Mouse (Mus musculus): Measurements from ENCODE around the gene Thsd7a. TPM values are rescaled to one million over a fixed set of nuclear protein-coding genes. Genes with fewer than 3 reads are reported as not detected.

Thsd7a gene
- polyA plus RNA-seq, 1 experiment from 2014 or later: 3.6 TPM

DNA sequence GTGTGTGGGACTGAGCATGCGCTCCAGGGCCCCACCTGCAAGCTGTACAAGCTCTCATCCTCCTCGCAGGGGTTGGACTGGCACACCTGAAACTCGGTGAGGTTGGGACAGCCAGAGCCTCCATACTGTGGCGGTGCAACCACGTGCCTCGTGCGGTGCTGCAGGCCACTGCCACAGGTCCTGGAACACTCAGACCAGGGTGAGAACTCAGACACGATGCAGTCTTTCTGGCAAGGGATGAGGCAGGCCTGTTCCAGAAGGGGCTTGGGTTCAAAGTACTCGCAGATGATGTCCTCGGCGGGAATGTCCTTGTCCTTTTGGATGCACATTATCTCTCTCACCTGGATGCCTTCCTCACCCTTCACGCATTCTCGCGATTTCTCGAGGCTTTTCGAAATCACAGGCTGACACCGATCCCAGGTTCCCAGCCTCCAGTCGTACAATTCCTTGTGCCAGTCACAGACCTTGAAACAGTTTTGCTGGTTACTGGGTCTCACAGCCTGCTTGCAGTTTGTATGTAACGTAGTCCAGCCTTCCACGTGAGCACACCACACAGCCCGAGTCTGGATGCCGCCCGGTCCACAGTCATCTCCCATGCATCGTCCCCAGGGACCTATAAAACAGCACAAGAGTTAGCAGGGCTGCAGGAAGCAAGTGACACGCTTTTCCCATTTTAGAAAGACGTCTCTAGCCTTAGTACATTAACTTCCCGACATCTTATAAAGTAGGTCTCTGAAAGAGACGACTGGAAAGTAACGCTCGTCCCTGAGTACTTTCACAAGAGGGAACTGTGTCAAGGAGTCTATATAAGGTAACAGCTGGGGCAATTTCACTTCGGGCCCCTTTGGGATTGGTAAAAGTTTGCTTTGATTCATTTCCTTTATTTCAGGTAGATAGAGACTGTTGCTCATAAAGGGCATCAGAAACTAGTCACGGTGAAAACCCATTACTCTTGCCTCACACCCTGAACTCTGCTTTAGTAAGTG, 193.8 kb downstream of the Thsd7a start:
- ATAC-seq (ENCODE audit: insufficient number of reproducible peaks, insufficient read depth, low FRiP score, low TSS enrichment, low read depth): no peak
- 86% methylated on average over 32 of the region's 32 CpGs for WGBS
- Histone ChIP-seq H3K9ac (no peak overlapping the region), H3K4me2 (no peak overlapping the region), H3K27me3 (no peaks in the 10 kb centered on the region), H3K27ac (no peak overlapping the region), H3K4me1 (no peaks in the 10 kb centered on the region), H3K9me3 (no peaks in the 10 kb centered on the region), H3K36me3 (no peaks in the 10 kb centered on the region), H3K4me3 (no peak overlapping the region)

DNA sequence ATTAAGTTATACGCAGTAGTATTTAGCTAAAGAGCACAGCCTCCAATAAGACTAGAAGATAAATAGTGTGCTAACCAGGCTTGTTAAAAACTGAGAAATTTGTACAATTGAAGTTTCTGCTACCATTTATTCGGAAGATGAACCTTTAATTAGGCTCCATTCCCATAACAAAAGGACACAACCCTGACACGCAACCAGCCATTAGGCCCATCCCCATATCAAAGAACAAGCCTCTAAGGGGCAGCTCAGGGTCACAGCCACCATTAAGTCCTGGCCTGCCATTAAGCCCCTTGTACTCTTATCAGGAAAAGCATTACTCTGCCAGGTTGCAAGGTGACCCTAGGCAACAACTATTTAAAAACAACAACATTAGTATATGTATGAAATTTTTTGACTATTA, 198.0 kb downstream of the Thsd7a start:
- WGBS: 62% methylated on average over 3 of the region's 3 CpGs
- no peak overlapping the region for H3K4me3 ChIP-seq
- no peaks in the 10 kb centered on the region for H3K27me3 ChIP-seq
- H3K4me1 ChIP-seq: no peaks in the 10 kb centered on the region
- H3K9me3 ChIP-seq: no peaks in the 10 kb centered on the region
- ATAC-seq (ENCODE audit: insufficient number of reproducible peaks, insufficient read depth, low FRiP score, low TSS enrichment, low read depth): no peak
- H3K36me3 ChIP-seq: no peaks in the 10 kb centered on the region
- no peak overlapping the region for H3K27ac ChIP-seq
- no peak overlapping the region for H3K9ac ChIP-seq
- H3K4me2 ChIP-seq: no peak overlapping the region

DNA sequence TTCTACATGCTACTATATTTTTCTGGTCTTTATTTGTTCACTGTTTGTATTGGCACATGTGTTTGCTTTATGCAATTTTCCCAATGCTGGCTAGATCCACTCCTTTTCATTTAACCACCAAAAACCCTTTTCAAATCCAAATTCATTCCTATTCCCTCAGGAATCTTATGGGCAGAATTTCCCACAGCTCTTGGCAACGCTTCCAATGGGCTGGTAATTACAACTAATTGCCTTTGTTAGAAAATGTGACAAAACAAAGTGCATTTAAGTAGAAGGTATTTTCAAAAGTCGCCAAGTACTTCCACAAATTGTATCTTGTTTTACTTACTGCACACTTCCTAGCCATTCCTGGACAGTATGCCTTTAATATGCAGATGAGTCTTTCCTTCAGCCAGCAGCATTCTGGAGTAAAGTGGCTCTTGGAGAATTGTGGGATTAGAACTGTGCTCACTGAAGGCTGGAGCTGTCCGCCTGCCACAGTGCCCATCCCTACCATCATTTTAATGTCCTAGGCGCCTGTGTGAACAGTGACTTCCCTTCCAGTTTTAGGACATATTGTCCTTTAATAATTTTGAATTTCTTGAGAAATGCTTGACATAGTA, 199.1 kb downstream of the Thsd7a start:
- H3K36me3 ChIP-seq: no peaks in the 10 kb centered on the region
- H3K9me3 ChIP-seq: no peaks in the 10 kb centered on the region
- H3K27ac ChIP-seq: no peak overlapping the region
- H3K4me2 ChIP-seq: no peak overlapping the region
- H3K9ac ChIP-seq: no peak overlapping the region
- H3K27me3 ChIP-seq: no peaks in the 10 kb centered on the region
- 48% methylated on average over 4 of the region's 4 CpGs for WGBS
- H3K4me1 ChIP-seq: no peaks in the 10 kb centered on the region
- no peak overlapping the region for H3K4me3 ChIP-seq
- ATAC-seq (ENCODE audit: insufficient number of reproducible peaks, insufficient read depth, low FRiP score, low TSS enrichment, low read depth): no peak

DNA sequence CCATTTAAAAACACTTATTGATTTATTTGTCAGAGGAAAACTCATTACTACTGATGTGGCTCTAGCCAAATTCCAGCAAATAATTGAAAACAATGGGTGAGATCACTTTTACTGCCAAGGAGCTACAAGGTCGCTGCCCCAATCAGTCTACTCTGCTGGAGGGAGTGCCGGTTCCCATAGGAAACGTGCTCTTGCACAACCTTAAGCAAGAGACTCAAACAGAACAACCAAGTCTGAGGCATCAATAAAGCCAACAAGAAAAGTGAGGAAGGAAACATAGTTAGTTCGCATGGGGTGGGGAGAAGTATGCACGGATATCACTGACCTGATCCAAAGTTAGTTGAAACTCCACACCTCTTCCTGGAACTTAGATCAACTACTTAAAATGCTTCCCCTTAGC, 205.1 kb downstream of the Thsd7a start:
- Histone ChIP-seq H3K4me2 (no peak overlapping the region), H3K27ac (no peak overlapping the region), H3K27me3 (no peaks in the 10 kb centered on the region), H3K36me3 (no peaks in the 10 kb centered on the region), H3K9me3 (no peaks in the 10 kb centered on the region), H3K4me1 (no peaks in the 10 kb centered on the region), H3K4me3 (no peak overlapping the region), H3K9ac (no peak overlapping the region)
- WGBS: 50% methylated on average over 5 of the region's 5 CpGs
- ATAC-seq (ENCODE audit: insufficient number of reproducible peaks, insufficient read depth, low FRiP score, low TSS enrichment, low read depth): no peak

DNA sequence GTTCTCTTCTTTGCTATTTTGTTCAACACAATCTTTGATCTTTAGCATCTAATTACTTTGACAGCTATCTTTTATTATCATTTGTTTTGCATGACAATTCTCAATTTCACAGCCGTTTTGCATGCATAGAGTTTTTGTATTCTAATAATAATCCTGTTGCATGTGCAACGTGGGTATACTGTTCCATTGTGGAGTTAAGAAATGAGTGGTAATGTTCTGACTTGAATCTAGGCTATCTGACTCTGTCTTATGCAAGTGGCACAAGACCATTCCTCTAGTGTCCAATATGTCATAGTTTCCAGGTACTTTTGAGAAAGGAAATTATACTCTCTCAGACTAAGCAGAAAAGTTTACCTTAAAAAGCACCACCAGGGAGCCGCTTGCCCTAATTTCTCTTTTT, 206.7 kb downstream of the Thsd7a start:
- Histone ChIP-seq H3K4me3 (no peak overlapping the region), H3K36me3 (no peaks in the 10 kb centered on the region), H3K27ac (no peak overlapping the region), H3K9me3 (no peaks in the 10 kb centered on the region), H3K27me3 (no peaks in the 10 kb centered on the region), H3K9ac (no peak overlapping the region), H3K4me1 (no peaks in the 10 kb centered on the region), H3K4me2 (no peak overlapping the region)
- 67% methylated on average over 3 of the region's 3 CpGs for WGBS
- no peak for ATAC-seq (ENCODE audit: insufficient number of reproducible peaks, insufficient read depth, low FRiP score, low TSS enrichment, low read depth)

DNA sequence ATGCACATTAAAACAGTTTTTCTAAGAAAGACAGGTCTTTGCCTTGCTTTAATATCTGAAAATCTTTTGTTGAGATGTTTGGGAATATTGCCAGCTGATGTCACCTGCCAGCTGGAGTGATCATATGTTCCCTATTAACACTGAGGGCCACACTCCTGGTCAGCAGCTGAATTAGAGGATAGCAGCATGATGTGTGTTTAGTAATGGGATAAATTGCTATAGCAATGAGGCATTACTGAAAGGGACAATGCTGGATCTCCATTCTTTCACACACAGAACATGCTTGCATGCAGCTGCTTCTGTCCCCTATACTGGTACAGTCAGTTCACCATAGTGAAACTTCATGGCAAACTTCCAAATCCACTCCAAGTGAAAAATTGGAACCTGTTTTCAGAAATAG, 230.1 kb downstream of the Thsd7a start:
- Histone ChIP-seq H3K9ac (no peak overlapping the region), H3K4me2 (no peak overlapping the region), H3K27me3 (no peaks in the 10 kb centered on the region), H3K36me3 (no peaks in the 10 kb centered on the region), H3K27ac (no peak overlapping the region), H3K4me1 (no peaks in the 10 kb centered on the region), H3K9me3 (no peaks in the 10 kb centered on the region), H3K4me3 (no peak overlapping the region)
- no peak for ATAC-seq (ENCODE audit: insufficient number of reproducible peaks, insufficient read depth, low FRiP score, low TSS enrichment, low read depth)

DNA sequence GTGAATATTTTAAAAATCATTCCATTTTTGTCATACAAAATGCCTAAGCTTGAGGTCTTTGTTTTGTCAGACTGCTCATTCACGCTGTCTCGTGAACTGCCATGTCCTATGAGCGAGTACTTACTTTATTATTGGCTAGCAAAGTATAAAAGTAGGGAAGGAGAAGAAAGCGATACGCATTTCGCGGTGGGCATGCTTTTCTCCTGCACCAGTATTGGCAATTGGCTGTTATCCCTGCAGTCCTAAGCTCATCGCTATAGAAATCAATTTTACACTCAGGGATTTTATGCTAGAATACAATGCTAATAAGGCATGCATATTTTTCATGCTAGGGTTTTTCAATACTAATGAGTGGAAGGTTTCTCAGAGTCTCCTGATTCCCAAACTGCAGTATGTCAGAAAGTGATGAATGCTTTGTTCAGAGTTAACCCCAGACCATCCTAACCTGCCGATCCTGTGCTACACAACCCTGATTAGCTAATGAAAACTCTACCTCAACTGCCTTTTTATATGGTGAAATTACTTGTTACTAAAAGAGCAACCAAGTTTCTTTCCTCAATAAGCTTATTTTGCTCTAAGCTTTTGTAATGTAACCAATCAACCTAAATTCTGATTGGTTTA, 230.8 kb downstream of the Thsd7a start:
- Histone ChIP-seq H3K4me1 (no peaks in the 10 kb centered on the region), H3K36me3 (no peaks in the 10 kb centered on the region), H3K4me2 (no peak overlapping the region), H3K4me3 (no peak overlapping the region), H3K9me3 (no peaks in the 10 kb centered on the region), H3K27me3 (no peaks in the 10 kb centered on the region), H3K27ac (no peak overlapping the region), H3K9ac (no peak overlapping the region)
- WGBS: 85% methylated on average over 9 of the region's 9 CpGs
- ATAC-seq (ENCODE audit: insufficient number of reproducible peaks, insufficient read depth, low FRiP score, low TSS enrichment, low read depth): no peak

DNA sequence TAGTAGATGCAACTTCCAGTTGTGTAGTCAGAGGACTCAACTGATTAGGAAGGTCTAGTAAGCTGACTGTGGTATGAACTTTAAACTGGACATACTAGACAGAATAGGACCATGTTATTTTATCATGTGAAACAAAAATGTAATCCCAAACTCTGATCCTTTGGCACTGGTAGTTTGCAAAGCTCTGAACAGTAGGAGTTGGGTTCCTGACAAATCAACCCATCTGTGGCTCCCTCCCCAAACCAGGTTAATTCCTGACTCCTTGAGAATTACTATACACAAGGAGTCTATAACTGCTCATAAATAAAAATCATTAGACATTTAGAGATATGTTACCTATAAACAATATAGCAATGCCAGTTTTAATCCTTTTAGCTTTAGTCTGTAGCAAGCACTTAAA, 231.5 kb downstream of the Thsd7a start:
- Histone ChIP-seq H3K27me3 (no peaks in the 10 kb centered on the region), H3K4me2 (no peak overlapping the region), H3K27ac (no peak overlapping the region), H3K9ac (no peak overlapping the region), H3K4me1 (no peaks in the 10 kb centered on the region), H3K9me3 (no peaks in the 10 kb centered on the region), H3K36me3 (no peaks in the 10 kb centered on the region), H3K4me3 (no peak overlapping the region)
- ATAC-seq (ENCODE audit: insufficient number of reproducible peaks, insufficient read depth, low FRiP score, low TSS enrichment, low read depth): no peak

DNA sequence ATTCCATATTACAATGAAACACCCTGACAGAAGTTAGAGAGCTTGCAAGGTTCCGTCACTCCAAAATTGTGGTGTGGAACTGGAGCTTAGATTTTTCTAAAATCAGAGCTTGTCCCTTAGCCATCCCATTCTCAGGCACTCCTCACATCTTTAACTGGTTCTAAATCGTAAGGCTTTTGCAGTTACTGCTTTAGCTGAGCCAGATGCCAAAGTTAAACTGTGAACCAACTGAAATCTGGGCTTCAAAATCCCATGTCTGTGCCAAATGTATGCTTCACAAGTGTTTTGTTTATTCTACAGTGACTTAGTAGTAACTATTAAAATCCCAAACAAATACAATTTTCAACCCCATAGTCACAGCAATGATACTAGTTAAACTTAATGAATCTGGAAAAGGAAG, 242.3 kb downstream of the Thsd7a start:
- Histone ChIP-seq H3K9me3 (no peaks in the 10 kb centered on the region), H3K4me3 (no peak overlapping the region), H3K36me3 (no peaks in the 10 kb centered on the region), H3K4me1 (no peaks in the 10 kb centered on the region), H3K4me2 (no peak overlapping the region), H3K9ac (no peak overlapping the region), H3K27ac (no peak overlapping the region), H3K27me3 (no peaks in the 10 kb centered on the region)
- 82% methylated on average over 2 of the region's 2 CpGs for WGBS
- ATAC-seq (ENCODE audit: insufficient number of reproducible peaks, insufficient read depth, low FRiP score, low TSS enrichment, low read depth): no peak

DNA sequence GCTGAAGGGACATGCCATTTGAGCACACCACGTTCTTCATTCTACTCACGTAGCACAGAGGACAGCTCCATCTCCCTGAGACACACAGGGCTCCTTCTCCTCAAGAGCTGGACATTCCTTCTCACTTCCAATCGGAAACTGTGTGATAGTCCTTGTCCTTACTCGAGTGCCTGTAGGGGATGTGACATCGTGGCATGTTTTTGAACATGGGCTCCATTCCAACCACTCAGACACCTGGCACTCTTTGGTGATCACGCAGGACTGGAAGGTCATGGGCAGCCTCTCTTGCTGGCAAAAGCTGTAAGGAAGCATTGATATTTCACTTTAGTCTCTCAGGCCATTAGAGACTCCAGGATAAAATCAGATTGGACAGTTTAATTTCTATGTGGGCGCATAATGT, 245.3 kb downstream of the Thsd7a start:
- H3K4me1 ChIP-seq: no peaks in the 10 kb centered on the region
- no peaks in the 10 kb centered on the region for H3K9me3 ChIP-seq
- no peak overlapping the region for H3K4me2 ChIP-seq
- WGBS: 90% methylated on average over 7 of the region's 7 CpGs
- no peak overlapping the region for H3K4me3 ChIP-seq
- no peaks in the 10 kb centered on the region for H3K36me3 ChIP-seq
- H3K27me3 ChIP-seq: no peaks in the 10 kb centered on the region
- H3K9ac ChIP-seq: no peak overlapping the region
- H3K27ac ChIP-seq: no peak overlapping the region
- no peak for ATAC-seq (ENCODE audit: insufficient number of reproducible peaks, insufficient read depth, low FRiP score, low TSS enrichment, low read depth)

DNA sequence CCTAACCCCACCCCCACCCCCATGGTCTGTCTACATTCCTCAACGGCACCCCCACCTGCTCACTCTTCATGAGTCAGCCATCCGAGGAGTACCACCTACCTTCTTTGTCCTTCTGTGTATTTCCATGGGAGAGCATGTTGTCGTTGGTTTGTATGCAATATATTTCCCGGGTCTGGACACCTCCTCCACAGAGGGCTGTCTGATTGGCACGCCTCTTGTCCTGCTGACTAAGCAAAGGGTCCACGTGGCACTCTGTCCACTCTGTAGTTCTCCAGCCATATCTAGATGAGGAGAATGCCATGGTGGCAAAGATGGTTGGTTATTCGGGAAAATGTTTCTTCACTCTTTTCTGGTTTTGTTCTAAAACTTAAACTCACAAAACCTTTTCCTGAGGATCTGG, 248.3 kb downstream of the Thsd7a start:
- Histone ChIP-seq H3K9ac (no peak overlapping the region), H3K27me3 (no peaks in the 10 kb centered on the region), H3K4me3 (no peak overlapping the region), H3K4me2 (no peak overlapping the region), H3K27ac (no peak overlapping the region), H3K4me1 (no peaks in the 10 kb centered on the region), H3K36me3 (no peaks in the 10 kb centered on the region), H3K9me3 (no peaks in the 10 kb centered on the region)
- 83% methylated on average over 7 of the region's 7 CpGs for WGBS
- no peak for ATAC-seq (ENCODE audit: insufficient number of reproducible peaks, insufficient read depth, low FRiP score, low TSS enrichment, low read depth)

DNA sequence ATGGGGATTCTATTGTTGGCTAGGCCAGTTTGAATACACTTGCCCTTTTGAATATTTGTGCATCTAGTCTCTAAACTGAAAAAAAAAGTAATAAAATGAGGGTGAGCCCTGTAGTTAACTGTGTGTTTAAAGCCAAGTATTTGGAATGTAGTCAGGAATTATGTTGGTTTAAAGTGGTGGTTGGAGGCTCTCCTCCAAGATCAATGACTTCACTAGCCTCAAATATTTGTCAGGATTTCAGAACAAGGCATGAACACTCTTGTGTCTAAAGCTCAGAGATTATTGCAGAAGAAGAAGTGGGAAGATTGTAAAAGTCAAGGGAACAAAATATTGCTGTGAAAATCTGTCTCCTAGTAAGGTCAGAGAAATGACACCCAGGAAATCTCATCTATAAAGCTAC, 249.3 kb downstream of the Thsd7a start:
- ATAC-seq (ENCODE audit: insufficient number of reproducible peaks, insufficient read depth, low FRiP score, low TSS enrichment, low read depth): no peak
- H3K4me3 ChIP-seq: no peak overlapping the region
- no peaks in the 10 kb centered on the region for H3K36me3 ChIP-seq
- no peak overlapping the region for H3K9ac ChIP-seq
- H3K4me2 ChIP-seq: no peak overlapping the region
- no peaks in the 10 kb centered on the region for H3K27me3 ChIP-seq
- H3K4me1 ChIP-seq: no peaks in the 10 kb centered on the region
- no peak overlapping the region for H3K27ac ChIP-seq
- no peaks in the 10 kb centered on the region for H3K9me3 ChIP-seq
